Mouse (Mus musculus) ES-E14 (cell line): ENCODE measurements at regions not wholly inside any gene's neighbourhood (a gene's known extent, or its start where the extent isn't known, plus 50 kb on each side); places are given as distances from the start of the nearest gene placed in this dataset.

Experiments used
- DNase-seq: peaks from one replicate; pipeline ENCODE4 v3.0.0-alpha.2; 2013; ENCODE audit warnings: low read depth, low spot score
- H3K27ac ChIP-seq: 2 replicates; pipeline ENCODE4 v1.5.1; 2012; ENCODE audit warnings: low read depth, mild to moderate bottlenecking, low read length, moderate library complexity, mixed read lengths; ENCODE audit not compliant: poor library complexity, insufficient read depth, severe bottlenecking
- H3K36me3 ChIP-seq: 2 replicates; pipeline ENCODE4 v1.6.1; 2012; ENCODE audit warnings: mild to moderate bottlenecking, low read length, moderate library complexity, mixed read lengths; ENCODE audit not compliant: control insufficient read depth, poor library complexity, insufficient read depth, severe bottlenecking
- H3K4me1 ChIP-seq, 2 experiments: fragments of 150-350 bp in 1 of 2; sonication (generic) in 1 of 2; 2 replicates each; pipeline ENCODE4 v1.6.1; 2012; ENCODE audit warnings: low read length in 2 of 2, mild to moderate bottlenecking in 1 of 2, mixed read lengths in 1 of 2; ENCODE audit not compliant: control insufficient read depth in 2 of 2, insufficient read depth in 2 of 2, poor library complexity in 1 of 2
- H3K4me3 ChIP-seq, 2 experiments: fragments of 150-350 bp in 1 of 2; sonication (generic) in 1 of 2; 2 replicates each; pipeline ENCODE4 v1.5.1; 2012; ENCODE audit warnings: low read length in 2 of 2, low read depth in 1 of 2, mild to moderate bottlenecking in 1 of 2, mixed read lengths in 1 of 2; ENCODE audit not compliant: insufficient read depth in 1 of 2, poor library complexity in 1 of 2, severe bottlenecking in 1 of 2
- H3K9ac ChIP-seq: 2 replicates; pipeline ENCODE4 v1.6.1; 2012; ENCODE audit warnings: low read depth, mild to moderate bottlenecking, low read length, mixed read lengths; ENCODE audit not compliant: poor library complexity, insufficient read depth, severe bottlenecking
- H3K9me3 ChIP-seq: fragments of 150-350 bp; sonication (generic); 2 replicates; pipeline ENCODE4 v1.6.1; 2012; ENCODE audit warnings: low read depth, mild to moderate bottlenecking, low read length; ENCODE audit not compliant: control insufficient read depth, insufficient read depth
- CHD2 ChIP-seq: IDR thresholded peaks from 2 replicates; pipeline ENCODE4 v1.6.1; 2014; ENCODE audit warnings: mild to moderate bottlenecking, low read depth, low read length, inconsistent platforms
- HCFC1 ChIP-seq: IDR thresholded peaks from 2 replicates; pipeline ENCODE4 v1.6.1; 2012; ENCODE audit warnings: low read length, inconsistent platforms, borderline replicate concordance; ENCODE audit not compliant: insufficient read depth
- MAFK ChIP-seq: IDR thresholded peaks from 2 replicates; pipeline ENCODE4 v1.6.1; 2014; ENCODE audit warnings: mild to moderate bottlenecking, low read depth, low read length, inconsistent platforms; ENCODE audit not compliant: insufficient read depth
- ZC3H11A ChIP-seq: IDR thresholded peaks from 2 replicates; pipeline ENCODE4 v1.6.1; 2012; ENCODE audit warnings: low read depth, mild to moderate bottlenecking, inconsistent platforms, low read length, borderline replicate concordance
- ZNF384 ChIP-seq: IDR thresholded peaks from 2 replicates; pipeline ENCODE4 v1.6.1; 2012; ENCODE audit warnings: low read depth, low read length, inconsistent platforms
- in situ Hi-C, 2 experiments: fragments of 600-800 bp; cut with MboI; formaldehyde crosslinking; loops; one replicate each; pipeline ENCODE4 v1.15.1; 2025; ENCODE audit warnings: low sequenced_read_pairs in 2 of 2, inconsistent platforms in 1 of 2; ENCODE audit not compliant: unreplicated experiment in 2 of 2

DNA sequence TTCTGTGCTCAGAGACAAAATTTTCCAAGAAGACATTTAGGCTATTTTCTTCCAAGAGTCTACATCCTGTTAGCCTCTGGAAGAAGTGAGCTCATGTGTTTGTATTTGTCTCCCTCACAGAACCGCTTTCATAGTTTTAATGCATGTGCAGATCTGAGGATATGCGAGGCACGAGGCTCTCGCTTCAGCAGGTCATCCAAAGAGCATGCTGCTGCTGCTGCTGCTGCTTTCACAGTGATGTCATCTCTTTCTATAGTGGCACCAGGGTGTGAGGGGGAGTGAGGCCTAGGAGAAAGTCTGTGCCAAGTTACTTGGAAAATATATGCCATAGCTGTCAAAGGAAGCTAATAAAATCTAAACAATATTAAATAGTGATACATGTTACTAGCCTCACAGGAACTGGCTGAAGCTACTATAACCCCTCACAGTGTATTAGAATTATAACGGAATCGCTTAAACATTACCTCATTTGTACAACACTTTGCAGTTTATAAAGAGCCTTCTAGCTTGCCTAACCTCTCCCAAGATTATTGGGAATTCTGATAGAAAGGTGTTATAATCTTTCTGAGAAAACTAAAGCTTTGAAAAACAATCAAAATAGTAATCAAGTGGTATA, 79.2 kb upstream of the P3h2 start:
- no peak overlapping the region for H3K4me3 ChIP-seq
- H3K9me3 ChIP-seq, result no peaks in the 10 kb centered on the region
- no peaks in the 10 kb centered on the region for H3K4me1 ChIP-seq
- in situ Hi-C loops, result no loop called here
- no peak for DNase-seq
- no peak overlapping the region for H3K27ac ChIP-seq
- H3K9ac ChIP-seq, result no peak overlapping the region
- TF ChIP-seq MAFK, result no peak
- TF ChIP-seq ZNF384, result no peak
- no peak for TF ChIP-seq ZC3H11A
- no peak for TF ChIP-seq CHD2
- no peak for TF ChIP-seq HCFC1
- H3K36me3 ChIP-seq, result no peaks in the 10 kb centered on the region

DNA sequence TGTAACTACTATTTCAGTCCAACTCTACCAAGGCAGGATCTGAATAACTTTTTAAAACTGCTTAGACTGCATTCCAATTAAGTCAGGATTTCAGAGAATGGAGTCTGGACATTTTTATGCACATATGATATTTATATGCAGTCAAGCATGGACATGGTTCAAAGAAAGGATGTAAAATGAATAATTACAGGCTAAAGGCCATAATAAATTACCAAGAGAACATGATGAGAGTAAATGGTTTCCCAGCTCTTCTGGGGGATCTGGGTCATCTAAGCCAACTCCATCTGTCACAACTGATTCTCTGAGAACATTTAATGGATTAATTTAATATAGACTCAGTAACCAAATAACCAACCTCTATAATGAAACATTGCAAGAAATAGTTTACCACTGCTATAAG, 77.9 kb upstream of the P3h2 start:
- Histone ChIP-seq H3K4me3 (no peak overlapping the region), H3K4me1 (no peaks in the 10 kb centered on the region), H3K9me3 (no peaks in the 10 kb centered on the region), H3K36me3 (no peaks in the 10 kb centered on the region), H3K27ac (no peak overlapping the region), H3K9ac (no peak overlapping the region)
- TF ChIP-seq ZNF384 (no peak), CHD2 (no peak), ZC3H11A (no peak), MAFK (no peak), HCFC1 (no peak)
- no peak for DNase-seq
- in situ Hi-C loops, result no loop called here

DNA sequence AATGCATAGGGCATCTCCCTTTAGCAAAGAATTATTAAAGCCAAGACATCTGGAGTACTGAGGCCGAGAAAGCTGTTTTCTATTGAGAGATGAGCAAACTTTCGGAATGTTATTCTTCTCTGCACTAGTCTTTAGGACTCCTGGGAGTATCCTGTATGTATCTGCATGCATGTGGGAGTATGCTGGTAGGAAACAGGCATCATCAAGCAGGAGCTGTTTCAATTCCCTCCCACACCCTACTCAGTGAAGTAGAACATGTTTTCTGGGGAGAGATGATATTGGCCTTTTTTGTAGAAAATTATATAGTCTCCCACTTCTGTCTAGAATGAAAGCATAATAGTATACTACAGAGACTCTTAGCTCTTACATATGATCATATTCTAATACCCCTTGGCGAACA, 76.1 kb upstream of the P3h2 start:
- TF ChIP-seq HCFC1 (no peak), MAFK (no peak), ZC3H11A (no peak), CHD2 (no peak), ZNF384 (no peak)
- H3K27ac ChIP-seq, result no peak overlapping the region
- in situ Hi-C loops, result no loop called here
- H3K4me3 ChIP-seq, result no peak overlapping the region
- DNase-seq, result no peak
- no peaks in the 10 kb centered on the region for H3K36me3 ChIP-seq
- H3K4me1 ChIP-seq, result no peaks in the 10 kb centered on the region
- no peak overlapping the region for H3K9ac ChIP-seq
- no peaks in the 10 kb centered on the region for H3K9me3 ChIP-seq

DNA sequence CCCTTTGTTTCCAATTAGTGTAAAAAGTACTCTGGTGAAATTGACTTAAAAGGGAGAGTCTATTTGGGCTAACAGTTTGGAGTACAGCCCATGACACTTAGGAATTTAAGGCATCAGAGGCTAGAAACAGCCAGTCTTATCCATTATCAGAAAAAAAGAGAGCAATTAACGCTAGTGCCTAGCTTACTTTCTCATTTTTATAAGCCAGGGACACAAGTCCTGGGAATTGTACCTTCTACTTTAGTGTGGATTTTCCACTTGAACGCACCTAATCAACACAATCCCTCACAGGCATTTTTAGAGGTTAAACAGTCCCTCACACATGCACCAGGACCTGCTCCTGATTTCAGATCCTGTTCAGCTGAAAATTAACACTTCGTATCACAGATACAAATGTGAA, 65.9 kb upstream of the P3h2 start:
- in situ Hi-C loops, result no loop called here

DNA sequence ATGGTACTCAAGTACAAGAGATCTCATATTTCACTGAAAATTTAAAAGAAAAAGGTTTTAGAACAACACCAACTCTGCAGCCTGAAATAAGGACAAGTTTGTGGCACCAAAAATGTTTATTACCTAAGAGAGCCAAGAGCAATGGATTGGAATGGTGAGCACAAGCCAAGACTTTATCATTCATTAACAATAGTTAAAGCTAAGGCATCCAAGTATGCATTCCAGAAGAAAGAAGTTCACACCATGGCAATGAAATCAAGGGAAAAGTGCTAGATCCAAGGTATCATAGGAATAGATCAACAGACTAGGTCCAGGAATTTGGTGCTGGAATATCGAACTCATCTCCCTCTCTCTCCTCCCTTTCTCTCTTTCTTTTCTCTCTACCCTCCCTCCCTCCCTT, 63.8 kb upstream of the P3h2 start:
- Histone ChIP-seq H3K9me3 (no peaks in the 10 kb centered on the region), H3K4me1 (no peaks in the 10 kb centered on the region), H3K27ac (no peak overlapping the region), H3K4me3 (no peak overlapping the region), H3K9ac (no peak overlapping the region), H3K36me3 (no peaks in the 10 kb centered on the region)
- DNase-seq, result no peak
- in situ Hi-C loops, result no loop called here
- TF ChIP-seq HCFC1 (no peak), CHD2 (no peak), ZC3H11A (no peak), MAFK (no peak), ZNF384 (no peak)

More for the DNA sequence above, 65.9 kb upstream of the P3h2 start:
- no peak for DNase-seq
- H3K4me3 ChIP-seq, result no peak overlapping the region
- TF ChIP-seq ZC3H11A, result no peak
- H3K4me1 ChIP-seq, result no peaks in the 10 kb centered on the region
- H3K36me3 ChIP-seq, result no peaks in the 10 kb centered on the region
- H3K9ac ChIP-seq, result no peak overlapping the region
- no peaks in the 10 kb centered on the region for H3K9me3 ChIP-seq
- H3K27ac ChIP-seq, result no peak overlapping the region
